Mouse (Mus musculus) bone marrow macrophage, adult 2 months (primary cell): ENCODE data around the gene Rpp21.

Experiments used
- CTCF ChIP-seq: IDR thresholded peaks from 2 replicates; pipeline ENCODE4 v1.5.1; 2012; ENCODE audit warnings: low read depth, mild to moderate bottlenecking, low read length, moderate library complexity
- POLR2A ChIP-seq: IDR thresholded peaks from 2 replicates; pipeline ENCODE4 v1.6.1; 2012; ENCODE audit warnings: mild to moderate bottlenecking, low read depth, low read length, borderline replicate concordance

GRCm38 (mm10) chr17:36226921-36227320, 30.9 kb downstream of the Rpp21 start:
- TF ChIP-seq CTCF (peak; percentile 29), POLR2A (no peak)
